Mouse (Mus musculus) CH12.LX (cell line): Measurements from ENCODE around the gene Thegl. TPM values are rescaled to one million over a fixed set of nuclear protein-coding genes. Genes with fewer than 3 reads are reported as not detected.
A peak's percentile ranks its signal among the peaks of the same experiment; 100 is the strongest.

ENCODE experiments used
- DNase-seq: peaks from one replicate; pipeline ENCODE4 v3.0.0-alpha.2; 2013; ENCODE audit errors: extremely low read depth
- H3K27ac ChIP-seq: 2 replicates; pipeline ENCODE4 v1.5.1; 2012; ENCODE audit warnings: low read depth, mild to moderate bottlenecking, control low read depth, moderate library complexity; ENCODE audit not compliant: insufficient read depth
- H3K27me3 ChIP-seq: replicated peaks from 2 replicates; pipeline ENCODE3; 2012; ENCODE audit warnings: inconsistent platforms
- H3K36me3 ChIP-seq, 2 experiments: replicated peaks in 1 of 2; 2 replicates each; pipeline versions ENCODE3 to v1.6.1; 2012; ENCODE audit warnings: inconsistent platforms in 1 of 2, low read length in 1 of 2, mild to moderate bottlenecking in 1 of 2, mixed read lengths in 1 of 2, moderate library complexity in 1 of 2; ENCODE audit not compliant: control insufficient read depth in 1 of 2, insufficient read depth in 1 of 2
- H3K4me1 ChIP-seq, 2 experiments: 2 replicates each; pipeline ENCODE4 v1.6.1; 2012; ENCODE audit warnings: inconsistent platforms in 1 of 2, moderate library complexity in 1 of 2; ENCODE audit not compliant: insufficient read depth in 2 of 2, control insufficient read depth in 1 of 2
- H3K4me2 ChIP-seq: 2 replicates; pipeline ENCODE4 v1.6.1; 2012; ENCODE audit warnings: low read depth, mild to moderate bottlenecking, control low read depth; ENCODE audit not compliant: poor library complexity, insufficient read depth, severe bottlenecking
- H3K4me3 ChIP-seq, 3 experiments: fragments of 150-350 bp in 1 of 3; sonication (generic) in 1 of 3; replicated peaks in 1 of 3; 2 replicates each; pipeline versions ENCODE3 to v1.5.1; 2011 to 2012; ENCODE audit warnings: low read depth in 2 of 3, low read length in 2 of 3, mild to moderate bottlenecking in 2 of 3, moderate library complexity in 2 of 3, control low read depth in 1 of 3, improper control_type of control experiment in 1 of 3, inconsistent platforms in 1 of 3, mixed read lengths in 1 of 3; ENCODE audit not compliant: poor library complexity in 1 of 3
- H3K79me2 ChIP-seq: replicated peaks from 2 replicates; pipeline ENCODE4 v1.6.1; 2012; ENCODE audit warnings: mild to moderate bottlenecking, moderate library complexity; ENCODE audit not compliant: control insufficient read depth, poor library complexity, insufficient read depth, severe bottlenecking; ENCODE audit errors: extremely low read depth
- H3K9ac ChIP-seq: 2 replicates; pipeline ENCODE4 v1.6.1; 2012; ENCODE audit warnings: low read depth, mild to moderate bottlenecking, control low read depth, moderate library complexity; ENCODE audit not compliant: insufficient read depth
- H3K9me3 ChIP-seq: replicated peaks from 2 replicates; pipeline ENCODE3; 2012; ENCODE audit warnings: low read length, inconsistent platforms, mixed read lengths
- BHLHE40 ChIP-seq: IDR thresholded peaks from 2 replicates; pipeline ENCODE4 v1.6.1; 2011; ENCODE audit warnings: mild to moderate bottlenecking, low read depth, low read length, improper control_type of control experiment
- CHD1 ChIP-seq: IDR thresholded peaks from 2 replicates; pipeline ENCODE4 v1.6.1; 2012; ENCODE audit warnings: low read depth, low read length, improper control_type of control experiment, inconsistent platforms
- CTCF ChIP-seq, 2 experiments: IDR thresholded peaks in 1 of 2; conservative IDR thresholded peaks in 1 of 2; 2 replicates each; pipeline ENCODE4 v1.5.1; 2011 to 2012; ENCODE audit warnings: low read depth in 2 of 2, low read length in 2 of 2, improper control_type of control experiment in 1 of 2, inconsistent platforms in 1 of 2, mild to moderate bottlenecking in 1 of 2, moderate library complexity in 1 of 2
- ELF1 ChIP-seq: IDR thresholded peaks from 2 replicates; pipeline ENCODE4 v1.6.1; 2014; ENCODE audit warnings: low read depth, mild to moderate bottlenecking, inconsistent platforms, low read length, improper control_type of control experiment
- EP300 ChIP-seq: IDR thresholded peaks from 2 replicates; pipeline ENCODE4 v1.6.1; 2011; ENCODE audit warnings: low read length, improper control_type of control experiment
- ETS1 ChIP-seq: conservative IDR thresholded peaks from 2 replicates; pipeline ENCODE4 v1.6.1; 2012; ENCODE audit warnings: low read depth, mild to moderate bottlenecking, inconsistent platforms, low read length, improper control_type of control experiment, moderate library complexity
- JUN ChIP-seq: IDR thresholded peaks from 2 replicates; pipeline ENCODE4 v1.6.1; 2011; ENCODE audit warnings: low read depth, mild to moderate bottlenecking, low read length, improper control_type of control experiment, moderate library complexity; ENCODE audit not compliant: insufficient read depth
- JUND ChIP-seq: conservative IDR thresholded peaks from 2 replicates; pipeline ENCODE4 v1.6.1; 2011; ENCODE audit warnings: low read depth, low read length, improper control_type of control experiment
- KAT2A ChIP-seq: IDR thresholded peaks from 2 replicates; pipeline ENCODE4 v1.6.1; 2012; ENCODE audit warnings: low read length, improper control_type of control experiment, inconsistent platforms; ENCODE audit not compliant: insufficient replicate concordance
- MAX ChIP-seq: IDR thresholded peaks from 2 replicates; pipeline ENCODE4 v1.6.1; 2011; ENCODE audit warnings: low read length, improper control_type of control experiment
- MAZ ChIP-seq: IDR thresholded peaks from 2 replicates; pipeline ENCODE4 v1.6.1; 2012; ENCODE audit warnings: low read depth, mild to moderate bottlenecking, inconsistent platforms, low read length, improper control_type of control experiment, moderate library complexity
- MEF2A ChIP-seq: IDR thresholded peaks from 2 replicates; pipeline ENCODE4 v1.6.1; 2014; ENCODE audit warnings: low read depth, mild to moderate bottlenecking, inconsistent platforms, low read length, improper control_type of control experiment, borderline replicate concordance
- MYC ChIP-seq: IDR thresholded peaks from 2 replicates; pipeline ENCODE4 v1.6.1; 2011; ENCODE audit warnings: low read depth, mild to moderate bottlenecking, improper control_type of control experiment, low read length
- NELFE ChIP-seq: IDR thresholded peaks from 2 replicates; pipeline ENCODE4 v1.6.1; 2011; ENCODE audit warnings: low read depth, low read length, improper control_type of control experiment
- NRF1 ChIP-seq: IDR thresholded peaks from 2 replicates; pipeline ENCODE4 v1.6.1; 2014; ENCODE audit warnings: low read depth, mild to moderate bottlenecking, inconsistent platforms, low read length, improper control_type of control experiment, moderate library complexity
- PAX5 ChIP-seq: IDR thresholded peaks from 2 replicates; pipeline ENCODE4 v1.6.1; 2012; ENCODE audit warnings: low read length, inconsistent platforms, mixed read lengths
- RAD21 ChIP-seq: IDR thresholded peaks from 2 replicates; pipeline ENCODE4 v1.6.1; 2011; ENCODE audit warnings: low read depth, mild to moderate bottlenecking, low read length, improper control_type of control experiment, moderate library complexity
- RCOR1 ChIP-seq: conservative IDR thresholded peaks from 2 replicates; pipeline ENCODE4 v1.6.1; 2012; ENCODE audit warnings: low read depth, mild to moderate bottlenecking, inconsistent platforms, low read length, improper control_type of control experiment
- SIN3A ChIP-seq: IDR thresholded peaks from 2 replicates; pipeline ENCODE4 v1.6.1; 2012; ENCODE audit warnings: low read length, improper control_type of control experiment, inconsistent platforms
- SMC3 ChIP-seq: IDR thresholded peaks from 2 replicates; pipeline ENCODE4 v1.6.1; 2011; ENCODE audit warnings: low read depth, low read length, improper control_type of control experiment
- TCF12 ChIP-seq: IDR thresholded peaks from 2 replicates; pipeline ENCODE4 v1.6.1; 2014; ENCODE audit warnings: low read depth, mild to moderate bottlenecking, inconsistent platforms, low read length, improper control_type of control experiment
- UBTF ChIP-seq: IDR thresholded peaks from 2 replicates; pipeline ENCODE4 v1.6.1; 2012; ENCODE audit warnings: low read depth, mild to moderate bottlenecking, inconsistent platforms, low read length, improper control_type of control experiment, moderate library complexity
- USF1 ChIP-seq: IDR thresholded peaks from 2 replicates; pipeline ENCODE4 v1.6.1; 2014; ENCODE audit warnings: low read depth, mild to moderate bottlenecking, inconsistent platforms, low read length, improper control_type of control experiment
- USF2 ChIP-seq: conservative IDR thresholded peaks from 2 replicates; pipeline ENCODE4 v1.6.1; 2011; ENCODE audit warnings: low read depth, low read length, improper control_type of control experiment
- ZC3H11A ChIP-seq: IDR thresholded peaks from 2 replicates; pipeline ENCODE4 v1.6.1; 2012; ENCODE audit warnings: low read depth, mild to moderate bottlenecking, inconsistent platforms, low read length, improper control_type of control experiment
- ZMIZ1 ChIP-seq: IDR thresholded peaks from 2 replicates; pipeline ENCODE4 v1.6.1; 2012; ENCODE audit warnings: low read depth, mild to moderate bottlenecking, inconsistent platforms, low read length, improper control_type of control experiment
- ZNF384 ChIP-seq: IDR thresholded peaks from 2 replicates; pipeline ENCODE4 v1.6.1; 2012; ENCODE audit warnings: low read depth, low read length, improper control_type of control experiment, inconsistent platforms
- dilution Hi-C: fragments of 300-500 bp; cut with MboI; formaldehyde crosslinking; loops from 2 replicates; pipeline ENCODE4 v1.14.3; 2020; ENCODE audit warnings: low sequenced_read_pairs; ENCODE audit not compliant: extremely low pct_unique_long_range_greater_than_20kb, extremely low pct_ligation_motif_present
- in situ Hi-C: fragments of 300-500 bp; cut with MboI; formaldehyde crosslinking; loops from 3 replicates; pipeline ENCODE4 v1.14.3; 2019; ENCODE audit warnings: low sequenced_read_pairs, low pct_ligation_motif_present, low pct_unique_long_range_greater_than_20kb, mixed read lengths
- polyA plus RNA-seq: library from polyadenylated mRNA; unstranded; fragments of >175 nt; gene quantifications from 2 replicates; pipeline ENCODE4 v1.2.1, GENCODE M21; 2012; ENCODE audit warnings: low read depth; ENCODE audit not compliant: insufficient read length
- total RNA-seq, 2 experiments: library from RNA; depleted of rRNA; stranded (reverse); fragments of 300-350 nt in 1 of 2; fragments of >200 nt in 1 of 2; gene quantifications; 2 replicates each; pipeline ENCODE4 v1.2.3; 2012 to 2014

The Thegl gene
- total and polyA plus RNA-seq, 3 experiments = not detected

GRCm38 (mm10) chr5:76998416-76998815 lies 17.4 kb upstream of the Thegl start:
- DNase-seq = peak; percentile 23
- no peak overlapping the region for H3K4me2 ChIP-seq
- no peaks in the 10 kb centered on the region for H3K9me3 ChIP-seq
- TF ChIP-seq ETS1 = no peak
- TF ChIP-seq CHD1 = no peak
- TF ChIP-seq MYC = no peak
- no peak for TF ChIP-seq ELF1
- no peak for TF ChIP-seq ZC3H11A
- TF ChIP-seq ZMIZ1 = no peak
- no peak for TF ChIP-seq BHLHE40
- peak in 1 of 2 experiments; percentile 56; a peak in 2 of 4 replicates for TF ChIP-seq CTCF (conservative IDR thresholded peaks at IDR 0.05 in 1 of 2, IDR thresholded peaks at IDR 0.05 in 1 of 2; ENCODE audit: low read depth in 2 of 2, low read length in 2 of 2)
- TF ChIP-seq UBTF = no peak
- TF ChIP-seq USF1 = no peak
- peak; percentile 36 for TF ChIP-seq SMC3
- no peak for TF ChIP-seq TCF12
- TF ChIP-seq JUN = no peak
- no peak for TF ChIP-seq MAX
- no peak for TF ChIP-seq USF2
- TF ChIP-seq RAD21 = peak; percentile 48
- no peak for TF ChIP-seq JUND
- H3K27ac ChIP-seq = no peak overlapping the region
- no peaks in the 10 kb centered on the region for H3K79me2 ChIP-seq
- H3K9ac ChIP-seq = no peak overlapping the region
- H3K36me3 ChIP-seq = peaks cover 55 to 83% of the 10 kb centered on the region in 2 experiments
- in situ Hi-C loops = no loop called here
- dilution Hi-C loops = no loop called here
- H3K27me3 ChIP-seq = no peaks in the 10 kb centered on the region
- H3K4me1 ChIP-seq = no peaks in the 10 kb centered on the region
- no peak overlapping the region for H3K4me3 ChIP-seq

- H3K27ac ChIP-seq = no peak overlapping the region
- no peak overlapping the region for H3K4me2 ChIP-seq
- peaks cover 40 to 70% of the 10 kb centered on the region in 2 experiments for H3K36me3 ChIP-seq
- no peaks in the 10 kb centered on the region for H3K79me2 ChIP-seq
- H3K4me1 ChIP-seq = peaks cover 0 to 4% of the 10 kb centered on the region in 2 experiments; a peak in 1 of 4 replicates
- H3K9me3 ChIP-seq = no peaks in the 10 kb centered on the region
- dilution Hi-C loops (no loop called here), in situ Hi-C loops (no loop called here)
- no peak overlapping the region for H3K4me3 ChIP-seq
- TF ChIP-seq ZC3H11A = no peak
- no peak for TF ChIP-seq PAX5
- TF ChIP-seq UBTF = no peak
- no peak for TF ChIP-seq ETS1
- TF ChIP-seq EP300 = no peak
- no peak for TF ChIP-seq USF2
- TF ChIP-seq RCOR1 = no peak
- no peak for TF ChIP-seq ZNF384
- TF ChIP-seq SMC3 = no peak
- no peak for TF ChIP-seq ELF1
- no peak for TF ChIP-seq MAZ
- no peak for TF ChIP-seq SIN3A
- no peak for TF ChIP-seq USF1
- no peak for TF ChIP-seq CHD1
- no peak for TF ChIP-seq NRF1
- no peak for TF ChIP-seq NELFE
- no peak for TF ChIP-seq JUN
- TF ChIP-seq MEF2A = no peak
- no peak for TF ChIP-seq KAT2A
- no peak overlapping the region for H3K9ac ChIP-seq
- no peaks in the 10 kb centered on the region for H3K27me3 ChIP-seq
- no peak for DNase-seq
Measured at GRCm38 (mm10) chr5:77001192-77001591, 14.6 kb upstream of the Thegl start.
